Mouse (Mus musculus) midbrain, postnatal 0 days (tissue): ENCODE results near the gene Pnpla1. TPM values are rescaled to one million over a fixed set of nuclear protein-coding genes. Genes with fewer than 3 reads are reported as not detected.

Experiments used
- ATAC-seq: fragments of 200-750 bp; cut with Nextera tagmentation; 2 replicates; pipeline ENCODE4 v1.8.0; 2017; ENCODE audit warnings: moderate number of reproducible peaks, mild to moderate bottlenecking, moderate TSS enrichment, moderate library complexity; ENCODE audit not compliant: low FRiP score
- DNase-seq: peaks from one replicate; pipeline ENCODE4 v3.0.0-alpha.2; 2015; ENCODE audit warnings: low spot score
- H3K27ac ChIP-seq: fragments of 300-500 bp; sonication (generic); 2 replicates; pipeline ENCODE4 v1.5.1; 2014; ENCODE audit warnings: low read depth, mild to moderate bottlenecking, low read length, mixed read lengths
- H3K27me3 ChIP-seq: fragments of 300-500 bp; sonication (generic); 2 replicates; pipeline ENCODE4 v1.6.1; 2014; ENCODE audit warnings: low read length, control low read depth, mixed read lengths; ENCODE audit not compliant: insufficient read depth
- H3K36me3 ChIP-seq: fragments of 300-500 bp; sonication (generic); 2 replicates; pipeline ENCODE4 v1.6.1; 2014; ENCODE audit warnings: low read length, control low read depth, mixed read lengths; ENCODE audit not compliant: insufficient read depth
- H3K4me1 ChIP-seq: fragments of 300-500 bp; sonication (generic); 2 replicates; pipeline ENCODE4 v1.6.1; 2014; ENCODE audit warnings: mild to moderate bottlenecking, control low read depth, antibody characterized with exemption, low read length, mixed read lengths; ENCODE audit not compliant: insufficient read depth
- H3K4me2 ChIP-seq: fragments of 300-500 bp; sonication (generic); 2 replicates; pipeline ENCODE4 v1.6.1; 2014; ENCODE audit warnings: low read depth, mild to moderate bottlenecking, low read length, mixed read lengths; ENCODE audit not compliant: poor library complexity, severe bottlenecking
- H3K4me3 ChIP-seq: fragments of 300-500 bp; sonication (generic); 2 replicates; pipeline ENCODE4 v1.5.1; 2014; ENCODE audit warnings: low read depth, mild to moderate bottlenecking, low read length, moderate library complexity
- H3K9ac ChIP-seq: fragments of 300-500 bp; sonication (generic); replicated peaks from 2 replicates; pipeline ENCODE4 v1.6.1; 2014; ENCODE audit warnings: mild to moderate bottlenecking, low read length, moderate library complexity, mixed read lengths; ENCODE audit not compliant: poor library complexity, severe bottlenecking
- H3K9me3 ChIP-seq: fragments of 300-500 bp; sonication (generic); 2 replicates; pipeline ENCODE4 v1.6.1; 2016; ENCODE audit warnings: low read length, control low read depth
- CTCF ChIP-seq: IDR thresholded peaks from 2 replicates; pipeline ENCODE4 v1.5.1; 2016; ENCODE audit warnings: antibody characterized with exemption, mild to moderate bottlenecking
- WGBS: fragments of 180-500 bp; shearing (Covaris S2); extraction: QIAGEN DNeasy Blood & Tissue Kit; methylation state at CpG from one replicate; pipeline ENCODE4 v1.1.7; 2014; 5-methylcytosine and 5-hydroxymethylcytosine counted together
- polyA plus RNA-seq: library from polyadenylated mRNA; unstranded; fragments of >200 nt; fragmentation: Nextera tagmentation; extraction: Ambion mirVana; gene quantifications from 2 replicates; pipeline ENCODE4 v1.2.1, GENCODE M21; 2015
- total RNA-seq: library from RNA; depleted of rRNA; stranded (reverse); fragments of >200 nt; gene quantifications from 2 replicates; pipeline ENCODE4 v1.2.3, GENCODE M21; 2014

Pnpla1 gene
- total and polyA plus RNA-seq, 2 experiments from 2014 or later = 0.05 TPM; not detected in 1

DNA sequence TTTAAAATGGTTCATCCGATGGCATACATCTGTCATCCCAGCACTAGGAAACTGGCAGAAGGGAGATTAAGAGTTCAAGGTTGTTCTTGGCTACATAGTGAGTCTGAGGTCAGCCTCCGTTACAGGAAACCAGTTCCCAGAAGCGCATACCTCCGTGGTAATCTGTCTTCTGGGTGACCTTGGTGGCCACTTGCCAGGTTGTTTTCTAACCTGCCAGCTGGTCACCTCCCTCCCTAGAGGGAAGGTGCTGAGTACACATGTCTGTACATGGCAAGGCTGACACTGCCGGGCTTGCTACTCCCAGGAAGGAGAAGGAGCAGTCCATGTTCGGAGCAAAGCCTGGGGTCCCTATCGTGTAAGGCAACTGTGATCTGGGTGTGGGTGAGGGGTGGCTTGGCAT is 16.6 kb downstream of the Pnpla1 start:
- Histone ChIP-seq H3K27ac (no peak overlapping the region), H3K36me3 (no peaks in the 10 kb centered on the region), H3K27me3 (no peaks in the 10 kb centered on the region), H3K4me3 (no peak overlapping the region), H3K9me3 (no peaks in the 10 kb centered on the region), H3K9ac (no peak overlapping the region), H3K4me2 (no peak overlapping the region), H3K4me1 (peaks cover 7% of the 10 kb centered on the region)
- no peak for TF ChIP-seq CTCF
- WGBS = 72% methylated on average over 7 of the region's 7 CpGs
- ATAC-seq (no peak), DNase-seq (no peak)

DNA sequence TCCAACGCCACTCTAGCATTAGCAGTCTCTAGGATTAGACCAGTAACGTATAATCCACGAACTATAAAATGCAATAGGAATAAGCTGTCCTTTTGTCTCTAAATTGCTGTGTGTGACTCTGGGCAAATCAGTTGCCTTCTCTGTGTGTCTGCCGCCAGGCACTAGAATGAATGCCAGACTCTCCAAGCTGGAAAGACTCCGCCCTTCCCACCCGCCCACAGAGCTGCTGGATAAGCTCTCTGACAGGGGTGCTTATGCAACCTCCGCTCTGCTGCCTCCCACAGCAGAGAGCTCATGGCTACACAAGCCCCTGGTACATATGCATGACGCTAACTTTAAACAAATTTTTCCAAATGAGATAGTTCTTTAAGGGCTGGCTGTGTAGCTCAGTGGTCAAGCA is 17.1 kb downstream of the Pnpla1 start:
- no peak overlapping the region for H3K9ac ChIP-seq
- no peaks in the 10 kb centered on the region for H3K9me3 ChIP-seq
- H3K4me2 ChIP-seq = no peak overlapping the region
- no peaks in the 10 kb centered on the region for H3K36me3 ChIP-seq
- H3K4me1 ChIP-seq = peaks cover 8% of the 10 kb centered on the region
- TF ChIP-seq CTCF = no peak
- H3K4me3 ChIP-seq = no peak overlapping the region
- ATAC-seq (no peak), DNase-seq (no peak)
- WGBS = 36% methylated on average over 8 of the region's 8 CpGs
- H3K27me3 ChIP-seq = no peaks in the 10 kb centered on the region
- no peak overlapping the region for H3K27ac ChIP-seq

GRCm38 (mm10) chr17:28876331-28876730 is 18.1 kb downstream of the Pnpla1 start:
- Histone ChIP-seq H3K9me3 (no peaks in the 10 kb centered on the region), H3K36me3 (no peaks in the 10 kb centered on the region), H3K4me1 (peaks cover 6% of the 10 kb centered on the region; the same call in 1 of the 2 replicates), H3K4me3 (no peak overlapping the region), H3K27me3 (no peaks in the 10 kb centered on the region), H3K9ac (no peak overlapping the region), H3K27ac (no peak overlapping the region), H3K4me2 (no peak overlapping the region)
- no peak for TF ChIP-seq CTCF
- 66% methylated on average over 5 of the region's 5 CpGs for WGBS
- ATAC-seq = no peak
- no peak for DNase-seq

DNA sequence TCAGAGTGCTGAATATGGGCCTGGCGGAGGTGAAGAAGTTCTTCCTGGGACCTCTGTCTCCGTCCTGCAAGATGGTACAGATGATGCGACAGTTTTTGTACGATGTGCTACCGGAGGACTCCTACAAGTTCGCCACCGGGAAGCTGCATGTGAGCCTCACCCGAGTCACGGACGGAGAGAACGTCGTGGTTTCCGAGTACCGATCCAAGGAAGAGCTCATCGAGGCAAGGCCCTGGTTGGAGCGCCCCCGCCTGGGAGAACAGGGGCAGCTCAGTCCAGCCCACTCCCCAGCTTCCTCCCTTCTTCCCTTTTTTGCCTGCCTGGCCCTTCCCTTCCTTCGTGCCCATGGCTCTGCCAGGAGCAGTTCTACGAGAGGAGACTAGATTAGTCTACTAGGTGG is 18.6 kb downstream of the Pnpla1 start:
- no peak for ATAC-seq
- WGBS = 24% methylated on average over 19 of the region's 19 CpGs

GRCm38 (mm10) chr17:28879931-28880391 is 21.8 kb downstream of the Pnpla1 start:
- 7% methylated on average over 18 of the region's 18 CpGs for WGBS
- no peaks in the 10 kb centered on the region for H3K36me3 ChIP-seq
- no peak overlapping the region for H3K4me3 ChIP-seq
- ATAC-seq = no peak
- DNase-seq = peak; percentile 83
- H3K9ac ChIP-seq = 0 out of 2 replicates have a peak overlapping the region, but pooled peaks have one; percentile 33
- TF ChIP-seq CTCF = peak; percentile 97
- no peaks in the 10 kb centered on the region for H3K9me3 ChIP-seq
- no peak overlapping the region for H3K27ac ChIP-seq
- H3K4me1 ChIP-seq = peaks cover 6% of the 10 kb centered on the region; the same call in 1 of the 2 replicates
- H3K27me3 ChIP-seq = no peaks in the 10 kb centered on the region
- H3K4me2 ChIP-seq = peak overlapping the region; percentile 34

More for the DNA sequence above, 18.6 kb downstream of the Pnpla1 start:
- DNase-seq = peak; percentile 43
- H3K4me3 ChIP-seq = no peak overlapping the region
- H3K27ac ChIP-seq = no peak overlapping the region
- no peaks in the 10 kb centered on the region for H3K36me3 ChIP-seq
- peaks cover 6% of the 10 kb centered on the region; the same call in 1 of the 2 replicates for H3K4me1 ChIP-seq
- H3K9ac ChIP-seq = no peak overlapping the region
- H3K27me3 ChIP-seq = no peaks in the 10 kb centered on the region
- H3K9me3 ChIP-seq = no peaks in the 10 kb centered on the region
- no peak overlapping the region for H3K4me2 ChIP-seq
- TF ChIP-seq CTCF = peak; percentile 58

- 2% methylated on average over 12 of the region's 12 CpGs for WGBS
- Histone ChIP-seq H3K27me3 (no peaks in the 10 kb centered on the region), H3K9ac (no peak overlapping the region), H3K4me1 (peaks cover 6% of the 10 kb centered on the region; the same call in 1 of the 2 replicates), H3K4me3 (peak overlapping the region; percentile 20), H3K27ac (no peak overlapping the region), H3K4me2 (peak overlapping the region; percentile 34), H3K9me3 (no peaks in the 10 kb centered on the region), H3K36me3 (no peaks in the 10 kb centered on the region)
- peak; percentile 67; the same call in 1 of the 2 replicates for ATAC-seq
- DNase-seq = peak; percentile 78
- no peak for TF ChIP-seq CTCF
These were observed 24.1 kb downstream of the Pnpla1 start for GRCm38 (mm10) chr17:28882316-28882715.
